Mouse (Mus musculus): ENCODE data around the gene Nrg3.
"Not testable (repeated sequence)": the region's sequence is repeated elsewhere in the genome, so short reads cannot be mapped to it uniquely, and the experiment has no call there.

Gene Nrg3

GRCm38 (mm10) chr14:38628862-38629619 lies 843.8 kb downstream of the Nrg3 start:
- no peak for DNase-seq (ENCODE audit: low spot score in 2 of 2)

GRCm38 (mm10) chr14:38616969-38617368 lies 855.9 kb downstream of the Nrg3 start:
- DNase-seq (ENCODE audit: low spot score in 2 of 2): no peak

GRCm38 (mm10) chr14:38597735-38598134 lies 875.2 kb downstream of the Nrg3 start:
- no peak for DNase-seq (ENCODE audit: low spot score in 2 of 2)

DNA sequence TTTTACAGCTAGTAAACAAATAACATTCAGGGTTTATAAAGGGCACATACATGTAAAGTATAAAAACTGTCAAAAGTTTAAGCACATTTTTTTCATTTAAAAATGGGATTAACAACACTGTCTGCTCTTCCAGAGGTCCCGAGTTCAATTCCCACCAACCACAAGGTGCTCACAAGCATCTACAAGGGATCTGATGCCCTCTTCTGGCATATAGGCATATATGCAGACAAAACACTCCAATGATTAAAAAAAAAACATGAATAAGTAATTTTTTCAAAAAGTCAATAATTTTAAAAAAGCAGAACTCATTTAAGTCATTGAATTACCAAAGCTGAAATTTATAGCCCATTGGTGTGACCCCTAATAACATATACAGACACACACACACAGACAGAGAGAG lies 878.6 kb downstream of the Nrg3 start:
- no peak for DNase-seq (ENCODE audit: low spot score in 2 of 2)

DNA sequence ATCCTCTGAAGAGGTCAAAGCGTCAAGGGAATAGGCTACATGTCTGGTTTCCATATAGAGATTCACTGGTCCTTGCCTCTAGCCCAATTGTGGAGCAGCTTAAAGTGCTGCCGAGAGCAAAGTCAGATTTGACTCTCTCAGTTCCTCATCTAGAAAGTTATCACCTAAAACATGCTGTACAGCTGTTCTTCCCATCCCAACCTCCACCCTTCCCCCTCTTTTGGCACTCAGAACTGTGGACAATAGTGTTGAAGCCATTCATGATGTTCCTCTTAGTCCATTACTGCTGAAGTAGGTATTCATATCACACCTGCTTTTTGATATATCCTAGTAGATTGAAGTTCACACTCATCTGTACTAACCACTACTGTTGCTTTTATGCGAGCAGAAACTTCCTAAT lies 896.1 kb downstream of the Nrg3 start:
- DNase-seq (ENCODE audit: low spot score in 2 of 2): no peak

GRCm38 (mm10) chr14:38568184-38568583 lies 904.7 kb downstream of the Nrg3 start:
- no peak for DNase-seq (ENCODE audit: low spot score in 2 of 2)

DNA sequence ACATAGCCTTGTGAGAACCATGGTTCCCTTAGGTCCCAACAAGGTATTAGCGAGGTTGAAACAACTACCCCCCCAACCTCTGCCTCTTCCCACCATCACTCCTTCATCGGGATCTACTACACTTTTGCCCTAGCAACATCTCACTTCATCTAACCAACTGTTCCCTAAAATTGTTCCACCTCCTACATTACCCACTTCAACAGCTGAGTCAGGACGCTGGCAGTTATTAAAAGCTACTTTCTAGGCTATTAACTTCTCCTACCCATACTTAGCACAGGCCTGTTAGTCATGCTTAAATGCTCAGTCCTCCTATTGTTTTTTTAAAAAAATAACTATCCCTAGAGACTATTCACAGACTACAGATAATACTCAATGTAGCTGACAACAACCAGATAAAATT lies 906.7 kb downstream of the Nrg3 start:
- DNase-seq (ENCODE audit: low spot score in 2 of 2): no peak

DNA sequence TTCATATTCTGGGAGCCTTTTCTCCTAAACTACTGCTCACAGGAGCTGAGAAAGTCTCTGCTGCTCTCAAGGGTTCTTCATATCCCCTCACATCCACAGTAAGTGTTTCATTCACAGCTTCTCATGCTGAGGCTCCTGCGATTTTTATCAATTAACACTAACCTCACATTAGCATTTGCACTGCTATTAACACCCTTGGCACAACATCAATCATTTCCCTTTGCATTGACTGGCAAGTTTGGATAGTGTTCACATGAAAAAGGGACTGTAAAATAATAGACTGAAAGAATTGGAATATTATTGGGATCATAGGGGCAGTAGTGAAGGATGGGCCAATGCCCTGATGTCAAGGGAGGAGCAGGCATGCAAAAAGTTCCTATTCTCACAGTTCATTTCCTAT lies 918.3 kb downstream of the Nrg3 start:
- DNase-seq (ENCODE audit: low spot score in 2 of 2): no peak

GRCm38 (mm10) chr14:38547257-38547656 lies 925.6 kb downstream of the Nrg3 start:
- DNase-seq (ENCODE audit: low spot score in 2 of 2): no peak

GRCm38 (mm10) chr14:38535181-38535580 lies 937.7 kb downstream of the Nrg3 start:
- no peak for DNase-seq (ENCODE audit: low spot score in 2 of 2)

DNA sequence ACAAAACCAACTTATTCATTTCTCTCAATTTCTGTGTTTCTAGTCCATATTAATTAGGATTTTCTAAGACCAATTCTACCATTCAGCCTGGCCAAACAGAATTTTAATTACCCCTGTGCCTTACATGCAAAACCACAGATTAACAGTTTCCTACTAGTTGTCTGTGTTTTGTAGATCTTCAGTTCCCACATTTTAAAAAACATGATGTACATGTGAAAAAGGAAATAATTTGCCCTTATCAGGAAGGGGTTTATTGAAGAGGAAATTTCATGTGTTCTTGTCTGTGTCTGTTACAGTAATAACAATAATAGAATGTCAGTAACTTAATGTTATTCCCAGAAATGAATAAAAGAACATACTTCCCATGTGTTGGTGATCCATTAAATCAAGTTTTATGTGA lies 939.4 kb downstream of the Nrg3 start:
- DNase-seq (ENCODE audit: low spot score in 2 of 2): no peak

- no peak for DNase-seq (ENCODE audit: low spot score in 2 of 2)
Observed at GRCm38 (mm10) chr14:38516232-38516631, 956.7 kb downstream of the Nrg3 start.

DNA sequence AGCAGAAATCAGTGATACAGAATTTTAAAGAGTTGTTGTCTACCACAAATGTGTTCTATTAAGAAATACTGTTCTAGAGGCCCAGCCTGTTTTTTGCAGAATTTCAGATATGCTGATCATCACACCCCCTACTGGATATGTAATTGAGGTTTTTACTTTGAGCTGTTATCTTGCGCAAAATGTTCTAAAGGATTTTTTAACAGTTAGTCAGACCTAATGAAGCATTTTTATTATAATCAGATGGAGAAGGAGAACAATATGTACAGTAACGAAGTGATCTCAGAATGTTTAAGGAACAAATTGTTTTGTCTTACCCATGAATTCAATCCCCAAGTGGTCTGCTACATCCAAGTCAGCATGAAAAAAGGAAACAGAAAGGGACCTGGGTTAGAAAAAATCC lies 963.9 kb downstream of the Nrg3 start:
- no peak for DNase-seq (ENCODE audit: low spot score in 2 of 2)

DNA sequence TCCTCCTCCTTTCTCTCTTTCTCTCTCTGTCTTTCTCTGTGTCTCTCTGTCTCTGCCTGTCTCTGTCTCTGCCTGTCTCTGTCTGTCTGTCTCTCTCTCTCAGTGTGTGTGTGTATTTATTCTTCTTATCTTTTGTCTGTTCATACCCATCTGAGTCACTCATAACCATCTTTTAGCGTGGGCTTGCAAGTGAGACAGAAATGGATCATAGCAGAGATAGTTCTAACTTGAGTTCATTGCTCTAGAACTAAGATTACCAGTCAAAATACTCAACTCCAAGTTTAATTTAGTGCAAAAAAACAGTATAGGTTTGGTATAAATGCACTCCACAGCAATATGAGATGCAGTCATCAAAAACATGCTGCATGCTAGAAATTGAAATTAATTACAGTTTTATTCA lies 977.9 kb downstream of the Nrg3 start:
- DNase-seq (ENCODE audit: low spot score in 2 of 2): no peak

GRCm38 (mm10) chr14:38447086-38447485 lies 1025.8 kb downstream of the Nrg3 start:
- DNase-seq (ENCODE audit: low spot score in 2 of 2): no peak

DNA sequence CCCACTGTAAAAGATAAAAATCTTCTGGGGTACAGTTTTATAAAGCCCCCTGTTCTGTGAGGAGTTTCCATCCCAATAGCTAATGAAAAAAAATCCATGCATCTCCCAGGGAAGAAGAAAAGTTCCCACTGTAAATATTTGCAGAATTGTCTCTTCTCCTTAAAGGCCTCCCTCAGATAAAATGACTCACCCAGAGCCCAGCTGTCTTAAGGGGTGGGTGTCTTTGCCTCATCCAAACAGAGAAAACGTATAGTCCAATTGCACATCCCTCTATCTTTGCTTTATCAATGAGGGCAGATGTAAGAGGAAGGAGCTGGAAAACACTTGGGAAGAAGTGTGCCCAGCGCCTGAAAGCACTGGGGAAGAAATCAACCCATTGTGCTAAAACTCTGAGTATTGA lies 1028.1 kb downstream of the Nrg3 start:
- no peak for DNase-seq (ENCODE audit: low spot score in 2 of 2)

- no peak for DNase-seq (ENCODE audit: low spot score in 2 of 2)
Observed at GRCm38 (mm10) chr14:38433793-38434589, 1038.9 kb downstream of the Nrg3 start.

- no peak for DNase-seq (ENCODE audit: low spot score in 2 of 2)
Observed at GRCm38 (mm10) chr14:38374660-38375059, 1098.2 kb downstream of the Nrg3 start.

- DNase-seq (ENCODE audit: low spot score in 2 of 2): no peak
Observed at GRCm38 (mm10) chr14:38340967-38341366, 1131.9 kb downstream of the Nrg3 start.

DNA sequence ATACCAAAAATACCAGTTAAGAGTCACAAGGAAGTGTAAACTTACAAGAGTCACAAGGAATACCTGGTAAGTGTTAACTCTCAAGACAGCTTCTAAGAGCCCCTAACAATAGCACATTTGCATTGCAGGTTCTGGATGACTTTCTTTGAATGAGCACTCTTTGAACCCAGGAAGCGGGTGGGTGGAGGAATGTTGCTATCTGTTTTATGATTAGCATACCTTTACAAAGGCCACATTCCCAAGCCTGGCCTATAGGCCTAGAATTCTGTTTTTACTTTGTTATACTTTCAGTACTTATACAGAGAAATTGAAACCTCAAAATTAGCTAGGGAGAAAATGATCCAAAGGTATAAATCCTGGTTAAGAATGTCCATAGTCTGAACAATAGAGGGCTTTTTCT lies 1150.0 kb downstream of the Nrg3 start:
- DNase-seq (ENCODE audit: low spot score in 2 of 2): not testable (repeated sequence)

GRCm38 (mm10) chr14:38320619-38321340 lies 1152.1 kb downstream of the Nrg3 start:
- DNase-seq (ENCODE audit: low spot score in 2 of 2): no peak

Data from urinary bladder, postnatal 36 days (tissue).